Mouse (Mus musculus) heart, adult 9 months (tissue): ENCODE measurements at regions not wholly inside any gene's neighbourhood (a gene's known extent, or its start where the extent isn't known, plus 50 kb on each side); places are given as distances from the start of the nearest gene placed in this dataset.

Experiments
- DNase-seq, 2 experiments: peaks; one replicate each; pipeline ENCODE4 v3.0.0; 2022; ENCODE audit warnings: low spot score in 2 of 2

DNA sequence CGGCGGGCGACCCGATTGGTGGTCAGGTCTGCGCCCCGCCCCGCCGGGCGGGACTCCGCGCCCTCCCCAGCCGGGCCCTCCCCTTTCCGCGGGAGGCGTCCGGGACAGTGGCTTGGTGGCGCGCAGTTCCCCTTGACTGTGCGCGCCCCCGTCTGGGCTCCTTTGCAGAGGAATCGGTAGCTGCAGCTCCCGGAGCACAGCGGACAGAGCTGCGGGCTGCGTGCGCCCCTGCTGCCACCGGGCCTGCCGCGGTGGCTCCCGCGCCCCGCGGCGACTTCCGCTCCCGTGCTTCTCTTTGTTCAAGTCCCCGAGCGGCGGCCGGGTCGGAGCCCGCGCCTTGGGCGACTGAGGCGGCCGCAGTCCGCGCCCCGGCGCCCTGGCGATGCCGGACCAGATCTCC is 566.6 kb upstream of the Gm21863 start:
- DNase-seq = peak; percentile 31 to 32
